Mouse (Mus musculus) midbrain, embryonic 15.5 days (tissue): Measurements from ENCODE around the gene Nudt14. TPM values are rescaled to one million over a fixed set of nuclear protein-coding genes. Genes with fewer than 3 reads are reported as not detected.

ENCODE experiments used
- ATAC-seq: fragments of 200-750 bp; cut with Nextera tagmentation; replicated peaks from 2 replicates; pipeline ENCODE4 v1.8.0; 2017; ENCODE audit warnings: moderate TSS enrichment
- H3K27ac ChIP-seq: fragments of 300-500 bp; sonication (generic); 2 replicates; pipeline ENCODE4 v1.5.1; 2015; ENCODE audit warnings: mild to moderate bottlenecking, inconsistent platforms
- H3K27me3 ChIP-seq: fragments of 300-500 bp; sonication (generic); replicated peaks from 2 replicates; pipeline ENCODE4 v1.6.1; 2015; ENCODE audit warnings: inconsistent platforms
- H3K36me3 ChIP-seq: fragments of 300-500 bp; sonication (generic); replicated peaks from 2 replicates; pipeline ENCODE4 v1.6.1; 2015; ENCODE audit warnings: inconsistent platforms
- H3K4me1 ChIP-seq: fragments of 300-500 bp; sonication (generic); 2 replicates; pipeline ENCODE4 v1.6.1; 2015; ENCODE audit warnings: inconsistent platforms
- H3K4me2 ChIP-seq: fragments of 300-500 bp; sonication (generic); 2 replicates; pipeline ENCODE4 v1.6.1; 2015; ENCODE audit warnings: inconsistent platforms, mild to moderate bottlenecking, moderate library complexity
- H3K4me3 ChIP-seq: fragments of 300-500 bp; sonication (generic); 2 replicates; pipeline ENCODE4 v1.5.1; 2015; ENCODE audit warnings: mild to moderate bottlenecking, inconsistent platforms
- H3K9ac ChIP-seq: fragments of 300-500 bp; sonication (generic); 2 replicates; pipeline ENCODE4 v1.6.1; 2015; ENCODE audit warnings: mild to moderate bottlenecking, inconsistent platforms
- H3K9me3 ChIP-seq: fragments of 300-500 bp; sonication (generic); 2 replicates; pipeline ENCODE4 v1.6.1; 2016; ENCODE audit warnings: inconsistent platforms
- WGBS: fragments of 180-500 bp; shearing (Covaris S2); methylation state at CpG from one replicate; pipeline ENCODE4 v1.1.7; 2015; ENCODE audit warnings: mixed read lengths; 5-methylcytosine and 5-hydroxymethylcytosine counted together
- polyA plus RNA-seq: library from polyadenylated mRNA; unstranded; fragments of >200 nt; fragmentation: Nextera tagmentation; extraction: Ambion mirVana; gene quantifications from 2 replicates; pipeline ENCODE4 v1.2.1, GENCODE M21; 2015

The Nudt14 gene
- polyA plus RNA-seq, 1 experiment from 2014 or later: 60.8 TPM

DNA sequence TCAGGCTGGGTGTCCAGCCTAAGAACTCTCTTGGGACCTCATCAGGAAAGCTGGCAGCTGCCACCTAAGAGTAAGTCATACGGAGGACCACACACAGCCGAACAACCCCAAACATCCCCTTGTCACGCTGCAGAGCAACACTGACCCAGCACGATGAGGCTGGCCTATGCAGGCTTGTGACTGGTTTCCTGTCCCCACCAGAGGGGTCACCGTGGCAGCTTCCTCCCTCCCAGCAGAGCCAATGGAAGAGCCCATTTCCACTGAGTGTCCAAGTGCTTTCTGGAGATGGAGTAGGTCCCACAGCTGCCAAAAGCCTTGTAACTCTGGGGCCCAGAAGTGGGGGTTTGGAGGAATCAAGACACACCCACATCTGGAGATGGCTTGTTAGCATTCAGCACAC lies 19.9 kb upstream of the Nudt14 start:
- no peak overlapping the region for H3K27ac ChIP-seq
- no peak overlapping the region for H3K4me3 ChIP-seq
- no peak overlapping the region for H3K9ac ChIP-seq
- H3K36me3 ChIP-seq: peaks cover 54% of the 10 kb centered on the region
- WGBS: 62% methylated on average over 5 of the region's 5 CpGs
- H3K9me3 ChIP-seq: no peaks in the 10 kb centered on the region
- no peak for ATAC-seq
- H3K27me3 ChIP-seq: no peaks in the 10 kb centered on the region
- H3K4me1 ChIP-seq: no peaks in the 10 kb centered on the region
- no peak overlapping the region for H3K4me2 ChIP-seq

DNA sequence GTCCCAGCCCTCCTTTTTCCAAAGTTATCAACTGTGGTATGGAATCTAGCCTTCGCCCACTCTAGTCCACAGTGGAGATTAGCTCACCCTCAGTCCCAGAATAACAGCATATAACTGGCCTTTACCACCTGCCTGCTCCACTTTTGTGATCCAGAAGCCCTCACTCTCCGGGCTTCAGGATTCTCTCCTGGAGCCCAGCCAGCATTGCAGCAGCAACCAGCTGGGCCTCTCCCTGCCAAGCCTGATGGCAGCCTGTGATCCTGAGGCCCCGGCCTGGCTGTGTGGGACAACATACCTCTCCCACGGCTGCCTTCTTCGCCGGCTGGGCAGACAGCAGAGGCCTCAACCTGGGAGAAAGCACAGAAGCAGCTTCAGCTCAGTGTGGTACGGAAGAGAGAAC lies 19.5 kb upstream of the Nudt14 start:
- WGBS: 76% methylated on average over 7 of the region's 7 CpGs
- Histone ChIP-seq H3K4me2 (no peak overlapping the region), H3K9me3 (no peaks in the 10 kb centered on the region), H3K27me3 (no peaks in the 10 kb centered on the region), H3K4me3 (no peak overlapping the region), H3K27ac (no peak overlapping the region), H3K4me1 (no peaks in the 10 kb centered on the region), H3K36me3 (peaks cover 54% of the 10 kb centered on the region), H3K9ac (no peak overlapping the region)
- no peak for ATAC-seq

DNA sequence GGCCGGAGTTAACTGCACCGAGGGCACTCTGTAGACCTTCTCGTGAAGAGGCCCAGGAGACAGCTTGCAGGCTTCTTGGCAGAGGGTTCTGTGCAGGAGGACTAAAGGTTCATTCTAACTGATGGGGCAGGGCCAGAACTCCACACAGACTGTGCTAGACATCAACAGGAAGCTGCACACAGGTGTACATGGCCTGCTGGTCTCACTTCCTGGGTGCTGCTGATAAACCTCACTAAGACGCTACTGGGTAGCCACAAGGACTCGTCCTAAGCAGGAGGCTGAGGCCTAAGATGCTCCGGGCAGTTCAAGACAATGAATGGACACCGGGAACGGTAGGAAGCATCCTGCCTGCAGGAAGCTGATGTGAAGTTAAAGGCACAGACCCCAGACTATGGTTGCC lies 17.5 kb upstream of the Nudt14 start:
- Histone ChIP-seq H3K36me3 (peaks cover 38% of the 10 kb centered on the region), H3K4me2 (no peak overlapping the region), H3K9me3 (no peaks in the 10 kb centered on the region), H3K9ac (no peak overlapping the region), H3K27ac (no peak overlapping the region), H3K4me3 (no peak overlapping the region), H3K27me3 (no peaks in the 10 kb centered on the region), H3K4me1 (no peaks in the 10 kb centered on the region)
- WGBS: 87% methylated on average over 8 of the region's 8 CpGs
- ATAC-seq: no peak

DNA sequence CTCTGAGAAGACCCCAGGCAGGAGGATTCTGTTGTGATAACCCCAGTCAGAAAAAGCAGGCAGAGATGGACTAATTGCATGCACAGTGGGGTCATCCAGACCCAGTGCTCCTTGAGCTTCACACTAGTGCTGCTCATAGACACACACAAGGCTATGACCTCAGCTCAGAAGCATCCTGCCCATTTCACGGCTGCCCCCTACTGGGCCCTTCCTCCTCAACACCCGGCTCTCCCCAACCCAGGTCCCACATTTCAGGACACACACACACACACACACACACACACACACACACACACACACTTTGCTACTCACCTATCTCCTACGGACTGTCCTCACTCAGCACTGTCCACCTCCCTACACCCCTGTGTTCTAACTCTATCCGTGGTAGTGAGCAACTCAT lies 16.4 kb upstream of the Nudt14 start:
- WGBS: 30% methylated on average over 4 of the region's 4 CpGs
- Histone ChIP-seq H3K9me3 (no peaks in the 10 kb centered on the region), H3K4me1 (no peaks in the 10 kb centered on the region), H3K4me2 (no peak overlapping the region), H3K36me3 (peaks cover 29% of the 10 kb centered on the region), H3K27me3 (no peaks in the 10 kb centered on the region), H3K9ac (no peak overlapping the region), H3K27ac (no peak overlapping the region), H3K4me3 (no peak overlapping the region)
- no peak for ATAC-seq

DNA sequence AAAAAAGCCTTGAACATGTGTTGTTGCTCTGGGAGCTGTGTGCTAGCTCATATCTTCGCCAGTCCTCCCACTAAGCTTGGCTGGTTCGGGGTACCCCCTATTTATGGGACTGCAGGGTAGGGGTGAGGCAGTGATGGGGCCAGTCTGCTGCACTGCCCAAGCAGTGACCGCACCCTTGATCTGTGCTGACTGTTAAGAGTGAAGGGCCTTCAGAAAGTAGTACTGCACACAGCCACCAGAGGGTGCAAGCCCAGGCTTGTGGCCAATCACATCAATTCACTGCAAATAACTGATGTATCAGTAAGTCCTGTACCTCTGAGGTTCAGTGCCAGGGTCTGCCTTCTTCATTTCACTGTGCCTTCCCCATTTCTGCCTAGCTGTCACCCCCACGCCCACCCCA lies 13.9 kb upstream of the Nudt14 start:
- H3K27me3 ChIP-seq: no peaks in the 10 kb centered on the region
- H3K27ac ChIP-seq: no peak overlapping the region
- peaks cover 7% of the 10 kb centered on the region; the same call in 1 of the 2 replicates for H3K36me3 ChIP-seq
- no peaks in the 10 kb centered on the region for H3K9me3 ChIP-seq
- H3K9ac ChIP-seq: no peak overlapping the region
- 34% methylated on average over 4 of the region's 4 CpGs for WGBS
- no peak overlapping the region for H3K4me2 ChIP-seq
- ATAC-seq: 0 out of 2 replicates have a peak, but pooled peaks have one; percentile 24
- no peak overlapping the region for H3K4me3 ChIP-seq
- H3K4me1 ChIP-seq: peaks cover 10% of the 10 kb centered on the region

DNA sequence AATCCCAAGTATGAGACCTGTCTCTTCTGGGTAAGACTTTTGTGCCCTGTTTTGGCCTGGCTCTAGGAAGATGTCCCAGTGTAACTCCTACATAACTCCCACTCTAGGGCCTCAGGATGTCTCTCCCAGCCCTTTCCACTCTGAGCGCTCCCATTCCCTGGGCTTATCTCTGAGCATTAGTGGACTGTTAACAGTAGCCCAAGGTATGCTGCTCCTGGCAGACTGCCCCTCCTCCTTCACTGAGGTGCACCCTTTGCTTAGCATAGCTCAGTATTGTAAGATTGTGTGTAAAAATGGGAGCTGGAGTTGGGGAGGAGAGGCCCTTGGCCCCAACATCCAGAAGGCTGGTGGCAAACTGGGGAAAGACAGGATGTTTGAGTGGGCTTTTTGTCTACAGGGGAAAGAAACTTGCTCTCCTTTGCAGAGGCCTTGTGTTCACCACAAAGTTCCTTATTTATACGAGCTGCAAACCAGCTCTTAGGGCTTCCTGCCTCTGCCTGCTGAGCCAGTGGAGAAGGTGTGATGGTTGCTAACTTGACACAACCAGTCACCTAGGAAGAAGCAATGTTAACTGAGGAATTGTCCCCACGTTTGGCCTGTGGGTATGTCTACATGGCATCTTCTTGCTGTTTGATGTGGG lies 11.1 kb upstream of the Nudt14 start:
- 82% methylated on average over 3 of the region's 3 CpGs for WGBS
- H3K4me3 ChIP-seq: no peak overlapping the region
- no peak for ATAC-seq
- H3K27ac ChIP-seq: no peak overlapping the region
- H3K9me3 ChIP-seq: no peaks in the 10 kb centered on the region
- peaks cover 22% of the 10 kb centered on the region for H3K4me1 ChIP-seq
- no peak overlapping the region for H3K9ac ChIP-seq
- no peaks in the 10 kb centered on the region for H3K27me3 ChIP-seq
- H3K36me3 ChIP-seq: no peaks in the 10 kb centered on the region
- no peak overlapping the region for H3K4me2 ChIP-seq

DNA sequence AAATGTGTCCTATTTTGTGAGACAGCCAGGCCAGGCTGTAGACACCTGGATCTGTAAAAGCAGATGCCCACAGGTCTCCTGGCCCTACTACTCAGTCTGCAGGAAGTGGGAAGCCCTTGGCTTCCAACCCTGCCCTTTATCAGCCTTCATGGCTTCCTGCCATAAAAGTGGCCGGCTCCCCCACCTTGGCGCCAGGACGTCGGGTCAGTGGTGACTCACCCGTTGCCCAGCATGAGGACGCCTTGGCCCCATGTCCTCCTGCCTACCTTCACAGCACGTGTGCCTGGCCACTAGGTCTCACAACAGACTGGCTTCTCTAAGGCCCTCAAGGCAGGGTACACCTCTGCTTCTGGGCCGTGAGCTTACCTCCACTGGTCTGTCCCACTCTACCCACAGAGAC lies 10.5 kb upstream of the Nudt14 start:
- no peak overlapping the region for H3K4me3 ChIP-seq
- no peaks in the 10 kb centered on the region for H3K9me3 ChIP-seq
- H3K27ac ChIP-seq: no peak overlapping the region
- no peaks in the 10 kb centered on the region for H3K36me3 ChIP-seq
- peaks cover 22% of the 10 kb centered on the region for H3K4me1 ChIP-seq
- ATAC-seq: no peak
- no peaks in the 10 kb centered on the region for H3K27me3 ChIP-seq
- H3K4me2 ChIP-seq: no peak overlapping the region
- no peak overlapping the region for H3K9ac ChIP-seq
- WGBS: 73% methylated on average over 8 of the region's 8 CpGs

DNA sequence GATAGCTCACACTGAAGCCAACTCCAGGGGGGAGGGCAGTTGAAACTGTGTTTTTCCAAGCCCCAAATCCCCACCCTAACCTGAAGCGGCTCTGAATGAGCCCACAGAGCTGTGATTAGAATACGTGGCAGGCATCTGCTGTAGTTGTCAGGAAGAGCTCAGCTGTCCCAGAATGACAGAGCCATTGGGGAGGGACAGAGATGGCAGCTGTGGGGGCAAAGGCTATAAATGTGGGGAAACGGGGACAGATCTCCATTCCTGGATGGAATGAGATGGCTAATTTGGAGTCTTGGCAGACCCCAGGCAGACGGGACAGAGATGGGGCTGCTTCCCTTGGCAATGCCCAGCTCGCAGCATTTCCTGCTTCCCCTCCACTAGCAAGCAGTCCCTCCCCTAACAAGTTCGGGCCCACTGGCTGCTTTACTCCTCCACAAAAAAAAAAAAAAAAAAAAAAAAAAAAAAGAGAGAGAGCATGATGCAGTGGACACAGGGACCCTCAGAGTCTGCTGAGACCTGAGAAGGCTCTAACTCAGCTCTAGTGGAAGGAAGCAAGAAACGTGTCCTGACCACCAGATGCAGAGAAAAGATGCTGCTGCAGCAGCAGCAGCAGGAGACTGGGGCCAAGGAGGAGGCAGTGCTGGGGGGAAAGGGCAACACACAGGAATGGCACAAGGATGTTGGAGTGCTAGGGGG lies 9.4 kb upstream of the Nudt14 start:
- peak overlapping the region; percentile 94 for H3K27ac ChIP-seq

DNA sequence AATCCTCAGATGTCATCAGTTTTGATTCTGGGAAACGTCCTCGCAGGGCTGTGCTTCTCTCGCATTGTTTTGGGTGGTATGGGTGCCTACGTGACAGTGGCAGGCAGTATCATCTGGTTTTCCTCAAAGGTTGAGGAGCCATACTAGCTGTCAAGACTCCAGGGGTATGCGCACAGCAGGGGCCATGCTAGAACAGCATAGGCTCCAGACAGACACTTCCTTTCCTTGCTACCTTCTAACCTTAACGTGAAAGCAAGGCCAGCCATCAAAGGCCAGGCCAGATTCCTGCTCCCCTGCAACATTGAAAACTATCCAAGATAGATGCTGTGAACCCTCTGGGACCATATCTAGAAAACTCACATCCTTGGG lies 8.8 kb upstream of the Nudt14 start:
- Histone ChIP-seq H3K36me3 (no peaks in the 10 kb centered on the region), H3K9me3 (no peaks in the 10 kb centered on the region), H3K4me2 (peak overlapping the region; percentile 93), H3K27me3 (no peaks in the 10 kb centered on the region), H3K27ac (peak overlapping the region; percentile 94), H3K4me1 (peaks cover 22% of the 10 kb centered on the region), H3K9ac (peak overlapping the region; percentile 94), H3K4me3 (peak overlapping the region; percentile 68)
- peak; percentile 54 for ATAC-seq
- WGBS: 5% methylated on average over 6 of the region's 6 CpGs

More for the DNA sequence above, 9.4 kb upstream of the Nudt14 start:
- H3K4me3 ChIP-seq: peak overlapping the region; percentile 68
- no peaks in the 10 kb centered on the region for H3K27me3 ChIP-seq
- ATAC-seq: no peak
- H3K9me3 ChIP-seq: no peaks in the 10 kb centered on the region
- peak overlapping the region; percentile 93 for H3K4me2 ChIP-seq
- H3K9ac ChIP-seq: peak overlapping the region; percentile 94
- WGBS: 23% methylated on average over 7 of the region's 7 CpGs
- peaks cover 22% of the 10 kb centered on the region for H3K4me1 ChIP-seq
- H3K36me3 ChIP-seq: no peaks in the 10 kb centered on the region

DNA sequence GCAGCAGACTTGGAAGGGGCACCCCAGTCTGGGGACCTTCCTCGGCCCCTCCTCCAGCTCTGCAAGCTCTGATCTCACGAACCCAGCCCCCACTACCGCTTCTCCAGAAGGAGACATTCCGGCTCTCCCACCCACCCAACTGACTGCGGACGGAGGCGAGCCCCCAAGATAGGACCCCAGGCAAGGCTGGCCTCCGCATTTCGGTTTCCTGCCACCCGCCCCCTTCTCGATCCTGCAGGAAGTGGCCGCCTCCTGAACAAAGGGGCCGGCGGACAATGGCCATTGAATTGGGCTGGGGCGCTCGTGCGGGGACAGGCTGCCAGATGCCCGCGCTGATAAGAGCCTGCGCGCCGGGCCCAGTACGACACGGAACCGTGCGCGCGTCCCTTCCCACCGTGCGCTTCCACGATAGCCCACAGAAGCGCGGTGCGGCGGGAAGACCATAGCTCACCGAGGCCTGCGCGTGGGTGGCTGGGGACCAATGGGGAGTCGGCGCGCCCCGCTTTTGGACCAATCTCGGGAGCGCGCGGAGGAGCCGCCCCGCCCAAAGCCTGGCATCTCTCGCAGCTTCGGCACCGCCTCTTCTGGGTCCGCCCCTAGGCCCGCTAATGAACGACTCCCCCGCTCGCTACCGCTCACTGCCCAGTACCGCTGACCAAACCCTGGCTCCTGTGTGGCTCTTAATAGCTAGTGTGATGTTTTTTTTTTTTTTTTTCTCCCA lies 8.3 kb upstream of the Nudt14 start:
- Histone ChIP-seq H3K4me2 (peak overlapping the region; percentile 93), H3K4me3 (peak overlapping the region; percentile 68), H3K4me1 (peaks cover 22% of the 10 kb centered on the region), H3K36me3 (no peaks in the 10 kb centered on the region), H3K9me3 (no peaks in the 10 kb centered on the region), H3K27me3 (no peaks in the 10 kb centered on the region), H3K27ac (peak overlapping the region; percentile 94), H3K9ac (peak overlapping the region; percentile 94)
- ATAC-seq: peak; percentile 90
- under 1% methylated on average over 58 of the region's 58 CpGs for WGBS

DNA sequence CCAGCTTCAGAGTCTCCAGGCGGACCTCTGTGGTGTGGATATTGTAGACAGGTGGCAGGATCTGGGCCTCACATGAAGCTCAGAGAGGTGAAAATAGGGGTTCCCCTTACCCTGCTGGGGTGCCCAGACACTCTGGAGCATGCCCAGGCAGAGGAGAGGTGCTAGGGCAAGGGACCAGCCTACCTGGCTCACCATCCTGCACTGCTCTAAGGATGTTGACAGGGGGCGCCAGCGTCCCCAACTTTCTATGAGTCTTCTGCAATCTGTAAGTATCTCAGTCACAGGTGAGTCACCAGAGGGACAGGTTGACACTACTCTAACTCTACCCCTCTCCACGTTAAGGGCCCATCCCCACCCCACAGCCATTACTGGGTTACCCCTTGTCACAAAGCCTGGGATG lies 5.4 kb upstream of the Nudt14 start:
- Histone ChIP-seq H3K4me3 (no peak overlapping the region), H3K27ac (no peak overlapping the region), H3K9me3 (no peaks in the 10 kb centered on the region), H3K27me3 (no peaks in the 10 kb centered on the region), H3K36me3 (no peaks in the 10 kb centered on the region), H3K9ac (no peak overlapping the region), H3K4me1 (peaks cover 23% of the 10 kb centered on the region), H3K4me2 (no peak overlapping the region)
- WGBS: 21% methylated on average over 4 of the region's 4 CpGs
- ATAC-seq: no peak

DNA sequence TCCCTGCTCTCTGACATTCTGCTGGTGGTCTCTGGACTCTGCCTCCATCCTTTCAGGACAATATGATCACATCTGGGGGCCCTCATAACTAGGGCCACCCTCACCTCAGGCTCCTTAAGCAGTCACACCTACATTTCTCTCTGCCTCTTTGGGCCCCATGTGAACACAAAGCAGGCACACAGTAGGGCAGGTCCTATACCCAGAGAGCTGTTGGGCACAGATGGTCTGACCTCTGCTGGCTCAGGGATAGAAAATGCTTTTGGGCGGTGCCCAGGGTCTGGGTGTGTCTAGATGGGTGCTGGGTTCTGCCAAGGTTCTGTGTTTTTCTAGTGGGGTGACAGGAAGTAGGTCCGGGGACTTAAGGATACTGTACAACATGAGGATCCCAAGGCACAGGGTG lies 1.7 kb upstream of the Nudt14 start:
- Histone ChIP-seq H3K9me3 (no peaks in the 10 kb centered on the region), H3K27me3 (no peaks in the 10 kb centered on the region), H3K9ac (no peak overlapping the region), H3K4me2 (no peak overlapping the region), H3K4me3 (no peak overlapping the region), H3K36me3 (no peaks in the 10 kb centered on the region), H3K27ac (no peak overlapping the region), H3K4me1 (peaks cover 21% of the 10 kb centered on the region)
- no peak for ATAC-seq
- WGBS: 85% methylated on average over 2 of the region's 2 CpGs
